Mouse (Mus musculus) hindbrain, embryonic 14.5 days (tissue): ENCODE measurements around the gene Taar5. TPM values are rescaled to one million over a fixed set of nuclear protein-coding genes. Genes with fewer than 3 reads are reported as not detected.
A peak's percentile ranks its signal among the peaks of the same experiment; 100 is the strongest.

Experiments
- ATAC-seq: fragments of 200-750 bp; cut with Nextera tagmentation; 2 replicates; pipeline ENCODE4 v1.8.0; 2017; ENCODE audit warnings: moderate number of reproducible peaks, mild to moderate bottlenecking, moderate TSS enrichment, moderate library complexity; ENCODE audit not compliant: low FRiP score
- DNase-seq: peaks from one replicate; pipeline ENCODE4 v3.0.0-alpha.2; 2015; ENCODE audit warnings: low spot score
- H3K27ac ChIP-seq: fragments of 300-500 bp; sonication (generic); 2 replicates; pipeline ENCODE4 v1.5.1; 2014; ENCODE audit warnings: mild to moderate bottlenecking, moderate library complexity
- H3K27me3 ChIP-seq: fragments of 300-500 bp; sonication (generic); 2 replicates; pipeline ENCODE4 v1.6.1; 2014; ENCODE audit warnings: mild to moderate bottlenecking, low read length, mixed read lengths; ENCODE audit not compliant: control insufficient read depth, insufficient read depth
- H3K36me3 ChIP-seq: fragments of 300-500 bp; sonication (generic); replicated peaks from 2 replicates; pipeline ENCODE4 v1.6.1; 2014; ENCODE audit not compliant: control insufficient read depth, insufficient read depth
- H3K4me1 ChIP-seq: fragments of 300-500 bp; sonication (generic); replicated peaks from 2 replicates; pipeline ENCODE4 v1.6.1; 2014; ENCODE audit warnings: antibody characterized with exemption, low read length, mixed read lengths; ENCODE audit not compliant: control insufficient read depth, insufficient read depth
- H3K4me2 ChIP-seq: fragments of 300-500 bp; sonication (generic); replicated peaks from 2 replicates; pipeline ENCODE4 v1.6.1; 2014; ENCODE audit warnings: mild to moderate bottlenecking, moderate library complexity
- H3K4me3 ChIP-seq: fragments of 300-500 bp; sonication (generic); replicated peaks from 2 replicates; pipeline ENCODE4 v1.5.1; 2014; ENCODE audit warnings: mild to moderate bottlenecking, low read length
- H3K9ac ChIP-seq: fragments of 300-500 bp; sonication (generic); 2 replicates; pipeline ENCODE4 v1.6.1; 2014
- H3K9me3 ChIP-seq: fragments of 300-500 bp; sonication (generic); 2 replicates; pipeline ENCODE4 v1.6.1; 2016; ENCODE audit warnings: low read length; ENCODE audit not compliant: control insufficient read depth
- WGBS: fragments of 180-500 bp; shearing (Covaris S2); extraction: QIAGEN DNeasy Blood & Tissue Kit; methylation state at CpG from one replicate; pipeline ENCODE4 v1.1.7; 2014; 5-methylcytosine and 5-hydroxymethylcytosine counted together
- polyA plus RNA-seq: library from polyadenylated mRNA; unstranded; fragments of >200 nt; fragmentation: Nextera tagmentation; extraction: Ambion mirVana; gene quantifications from 2 replicates; pipeline ENCODE4 v1.2.1, GENCODE M21; 2014

Taar5 gene
- polyA plus RNA-seq, 1 experiment from 2014 or later = not detected

- ATAC-seq (no peak), DNase-seq (no peak)
- no peak within 1 kb of the TSS for H3K9ac ChIP-seq
- 93% methylated on average over 13 of the region's 13 CpGs for WGBS
- no peaks in the 10 kb centered on the region for H3K9me3 ChIP-seq
- no peaks in the 10 kb centered on the region for H3K36me3 ChIP-seq
- H3K27ac ChIP-seq = no peak within 1 kb of the TSS
- no peak within 1 kb of the TSS for H3K4me3 ChIP-seq
- no peaks in the 10 kb centered on the region for H3K4me1 ChIP-seq
- H3K27me3 ChIP-seq = no peaks in the 10 kb centered on the region
- no peak within 1 kb of the TSS for H3K4me2 ChIP-seq
These were observed 10.0 kb upstream of the Taar5 start, which contains the start of gene Taar4 for GRCm38 (mm10) chr10:23960444-23960915. Taar4 (plus strand) TSS chr10:23960494.

GRCm38 (mm10) chr10:23963444-23963843, 7.1 kb upstream of the Taar5 start:
- Histone ChIP-seq H3K4me3 (no peak overlapping the region), H3K4me2 (no peak overlapping the region), H3K9ac (no peak overlapping the region), H3K4me1 (no peaks in the 10 kb centered on the region), H3K36me3 (no peaks in the 10 kb centered on the region), H3K9me3 (no peaks in the 10 kb centered on the region), H3K27me3 (no peaks in the 10 kb centered on the region), H3K27ac (no peak overlapping the region)
- DNase-seq = no peak
- 60% methylated on average over 3 of the region's 3 CpGs for WGBS
- no peak for ATAC-seq

GRCm38 (mm10) chr10:23964921-23965610, 5.4 kb upstream of the Taar5 start:
- Histone ChIP-seq H3K4me2 (no peak overlapping the region), H3K9ac (no peak overlapping the region), H3K4me1 (no peaks in the 10 kb centered on the region), H3K4me3 (no peak overlapping the region), H3K9me3 (no peaks in the 10 kb centered on the region), H3K27ac (no peak overlapping the region), H3K36me3 (no peaks in the 10 kb centered on the region), H3K27me3 (no peaks in the 10 kb centered on the region)
- 94% methylated on average over 6 of the region's 6 CpGs for WGBS
- no peak for DNase-seq
- no peak for ATAC-seq

- Histone ChIP-seq H3K36me3 (no peaks in the 10 kb centered on the region), H3K27ac (no peak overlapping the region), H3K4me1 (no peaks in the 10 kb centered on the region), H3K9me3 (no peaks in the 10 kb centered on the region), H3K9ac (no peak overlapping the region), H3K4me2 (no peak overlapping the region), H3K27me3 (no peaks in the 10 kb centered on the region), H3K4me3 (no peak overlapping the region)
- ATAC-seq (no peak), DNase-seq (no peak)
- WGBS = 88% methylated on average over 5 of the region's 5 CpGs
These were observed 750 bp downstream of the Taar5 start for GRCm38 (mm10) chr10:23971256-23971655.

- WGBS = 37% methylated on average over 4 of the region's 4 CpGs
- H3K27ac ChIP-seq = no peak overlapping the region
- H3K9me3 ChIP-seq = no peaks in the 10 kb centered on the region
- H3K9ac ChIP-seq = no peak overlapping the region
- H3K4me1 ChIP-seq = no peaks in the 10 kb centered on the region
- no peak for ATAC-seq
- H3K4me3 ChIP-seq = no peak overlapping the region
- H3K4me2 ChIP-seq = no peak overlapping the region
- no peak for DNase-seq
- no peaks in the 10 kb centered on the region for H3K36me3 ChIP-seq
- no peaks in the 10 kb centered on the region for H3K27me3 ChIP-seq
These were observed 7.5 kb downstream of the Taar5 start for GRCm38 (mm10) chr10:23977958-23978357.

GRCm38 (mm10) chr10:23978901-23979705, 8.6 kb downstream of the Taar5 start:
- Histone ChIP-seq H3K9ac (no peak overlapping the region), H3K4me2 (no peak overlapping the region)
- 43% methylated on average over 16 of the region's 16 CpGs for WGBS

GRCm38 (mm10) chr10:23985546-23985945, 15.0 kb downstream of the Taar5 start, which contains the start of gene Taar6:
Taar6 (minus strand) TSS chr10:23985646.
- 71% methylated on average over 8 of the region's 8 CpGs for WGBS
- H3K27ac ChIP-seq = no peak within 1 kb of the TSS
- H3K4me3 ChIP-seq = no peak within 1 kb of the TSS
- DNase-seq (no peak), ATAC-seq (no peak)
- no peaks in the 10 kb centered on the region for H3K4me1 ChIP-seq
- H3K9ac ChIP-seq = no peak within 1 kb of the TSS
- no peak within 1 kb of the TSS for H3K4me2 ChIP-seq
- no peaks in the 10 kb centered on the region for H3K36me3 ChIP-seq
- H3K9me3 ChIP-seq = no peaks in the 10 kb centered on the region
- H3K27me3 ChIP-seq = no peaks in the 10 kb centered on the region

More at GRCm38 (mm10) chr10:23978901-23979705, 8.6 kb downstream of the Taar5 start:
- H3K36me3 ChIP-seq = no peaks in the 10 kb centered on the region
- DNase-seq = peak; percentile 72
- peak; percentile 77 for ATAC-seq
- no peak overlapping the region for H3K4me3 ChIP-seq
- no peak overlapping the region for H3K27ac ChIP-seq
- no peaks in the 10 kb centered on the region for H3K9me3 ChIP-seq
- no peaks in the 10 kb centered on the region for H3K4me1 ChIP-seq
- H3K27me3 ChIP-seq = no peaks in the 10 kb centered on the region

- no peak for ATAC-seq
- WGBS = 80% methylated on average over 5 of the region's 5 CpGs
These were observed 15.9 kb downstream of the Taar5 start for GRCm38 (mm10) chr10:23986419-23986818.

GRCm38 (mm10) chr10:23993381-23993780, 22.9 kb downstream of the Taar5 start, which contains the start of gene Taar7a:
Taar7a (minus strand) TSS chr10:23993481.
- 84% methylated on average over 3 of the region's 3 CpGs for WGBS
- Histone ChIP-seq H3K9me3 (no peaks in the 10 kb centered on the region), H3K4me3 (no peak within 1 kb of the TSS), H3K9ac (no peak within 1 kb of the TSS), H3K27ac (no peak within 1 kb of the TSS), H3K27me3 (no peaks in the 10 kb centered on the region), H3K4me1 (no peaks in the 10 kb centered on the region), H3K36me3 (no peaks in the 10 kb centered on the region), H3K4me2 (no peak within 1 kb of the TSS)
- ATAC-seq (no peak), DNase-seq (no peak)

More at GRCm38 (mm10) chr10:23986419-23986818, 15.9 kb downstream of the Taar5 start:
- H3K9ac ChIP-seq = no peak overlapping the region
- H3K36me3 ChIP-seq = no peaks in the 10 kb centered on the region
- no peak for DNase-seq
- no peaks in the 10 kb centered on the region for H3K4me1 ChIP-seq
- no peak overlapping the region for H3K4me3 ChIP-seq
- H3K27me3 ChIP-seq = no peaks in the 10 kb centered on the region
- H3K9me3 ChIP-seq = no peaks in the 10 kb centered on the region
- H3K4me2 ChIP-seq = no peak overlapping the region
- H3K27ac ChIP-seq = no peak overlapping the region
